Mouse (Mus musculus) heart, postnatal 36 days (tissue): Measurements from ENCODE around the gene Tmem266. TPM values are rescaled to one million over a fixed set of nuclear protein-coding genes. Genes with fewer than 3 reads are reported as not detected.

Source experiments
- DNase-seq, 2 experiments: peaks; one replicate each; pipeline ENCODE4 v3.0.0; 2021 to 2022
- intact Hi-C: fragments of 180-260 bp; cut with DNase I; formaldehyde crosslinking; loops from one replicate; pipeline ENCODE4 v1.15.1; 2025
- total RNA-seq, 2 experiments: library from RNA; stranded (reverse); gene quantifications; 2 replicates each; pipeline ENCODE4 v1.2.3; 2021

Gene Tmem266
- 1 to 10 TPM; 1.8 to 2.4 TPM for total RNA-seq

DNA sequence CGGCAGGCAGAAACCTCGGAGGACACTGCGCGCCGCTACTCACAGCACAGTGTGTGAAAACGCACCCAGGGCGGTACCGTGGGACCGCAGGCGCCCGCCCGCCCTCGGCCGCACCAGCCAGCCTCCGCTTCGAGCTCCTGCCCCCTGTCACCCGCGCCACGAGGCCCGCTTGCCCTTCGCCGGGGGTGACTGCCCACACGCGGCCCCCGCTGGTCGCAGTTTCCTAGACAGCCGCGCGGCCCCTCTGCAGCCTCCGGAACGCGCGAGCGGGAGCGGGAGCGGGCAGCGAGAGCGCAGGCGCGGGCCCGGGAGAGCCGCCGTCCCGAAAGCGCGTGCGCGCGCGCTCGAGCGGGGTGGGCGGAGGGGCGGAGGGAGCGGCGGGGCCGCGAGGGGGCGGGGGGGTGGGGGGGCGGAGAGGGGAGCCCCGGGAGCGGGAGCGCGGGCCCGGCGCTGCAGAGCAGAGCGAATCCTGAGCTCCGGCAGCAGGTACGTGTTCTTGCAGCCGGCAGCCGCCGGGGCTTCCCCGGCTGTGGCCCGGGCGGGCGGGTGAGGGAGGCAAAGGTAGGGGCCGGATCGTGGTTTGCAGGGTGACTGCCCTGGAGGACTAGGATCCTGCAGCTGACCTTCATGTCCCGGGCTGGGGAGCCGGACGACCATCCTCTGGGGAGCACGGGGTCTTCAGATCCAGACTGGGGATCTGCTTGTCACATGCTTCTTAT is at the start of gene Tmem266, which contains the start of gene Nrg4:
Gene Tmem266, plus strand, starts transcription at position 399 of the 719 bp plus-strand sequence.
Gene Nrg4, minus strand, starts transcription at position 330 of the 719 bp plus-strand sequence.
- peak; percentile 72 to 82 for DNase-seq
- intact Hi-C loops: loop anchor here (10.0 kb wide), 1 partner anchor 218 kb away; no protein-coding TSS in a partner anchor

DNA sequence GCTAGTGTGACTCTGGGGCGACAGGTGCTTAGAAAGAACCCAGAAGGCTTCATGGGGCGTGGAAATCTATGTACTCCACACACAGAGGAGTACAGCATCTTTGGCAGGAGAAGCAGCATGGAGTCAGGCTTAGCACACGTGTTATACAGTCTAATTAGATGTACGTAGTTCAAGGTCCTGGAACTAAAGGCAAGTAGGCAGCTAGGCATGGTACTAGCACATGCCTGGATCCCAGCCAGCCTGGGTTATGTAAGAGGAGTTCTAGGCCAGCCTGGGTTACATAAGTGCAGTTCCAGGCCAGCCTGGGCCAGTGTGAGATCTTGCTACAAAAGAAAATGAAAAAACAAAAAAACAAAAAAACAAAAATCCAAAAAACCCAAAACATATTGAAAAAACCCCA is 49.2 kb upstream of the Tmem266 start:
- DNase-seq: peak in 1 of 2 experiments; percentile 47
- intact Hi-C loops: no loop called here

DNA sequence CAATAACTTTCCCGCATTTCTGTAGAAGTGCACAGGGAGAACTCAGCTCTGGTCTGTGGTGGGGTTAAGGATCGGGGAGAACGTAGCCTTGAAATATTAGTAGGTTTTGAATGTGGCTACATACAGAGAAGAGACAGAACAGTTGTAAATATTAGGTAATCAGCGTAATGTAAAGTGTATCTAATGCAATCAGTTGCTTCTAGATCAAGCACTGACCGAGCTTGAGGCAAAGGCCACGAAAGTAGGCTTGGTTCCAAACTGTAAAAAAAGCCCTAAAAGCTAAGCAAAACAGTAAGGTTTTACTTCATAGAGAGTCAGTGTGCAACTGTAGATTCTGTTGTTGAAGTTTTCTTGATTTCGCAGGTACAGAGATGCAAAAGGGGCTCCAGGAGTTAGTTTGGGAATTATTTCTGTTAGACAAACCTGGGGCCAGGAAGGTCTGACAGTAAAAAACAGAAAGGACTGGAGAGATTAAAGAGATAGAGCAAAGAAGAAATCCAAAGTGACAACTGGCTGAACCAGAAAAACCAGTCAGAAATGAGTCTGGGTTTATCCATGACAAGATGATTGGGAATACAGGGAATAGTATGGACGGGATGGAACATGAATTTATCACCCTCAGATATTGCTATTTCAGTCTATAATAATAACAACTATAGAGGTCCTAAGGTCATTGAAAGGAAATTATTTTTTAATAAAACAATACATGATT is 47.4 kb upstream of the Tmem266 start:
- intact Hi-C loops: no loop called here
- no peak for DNase-seq

DNA sequence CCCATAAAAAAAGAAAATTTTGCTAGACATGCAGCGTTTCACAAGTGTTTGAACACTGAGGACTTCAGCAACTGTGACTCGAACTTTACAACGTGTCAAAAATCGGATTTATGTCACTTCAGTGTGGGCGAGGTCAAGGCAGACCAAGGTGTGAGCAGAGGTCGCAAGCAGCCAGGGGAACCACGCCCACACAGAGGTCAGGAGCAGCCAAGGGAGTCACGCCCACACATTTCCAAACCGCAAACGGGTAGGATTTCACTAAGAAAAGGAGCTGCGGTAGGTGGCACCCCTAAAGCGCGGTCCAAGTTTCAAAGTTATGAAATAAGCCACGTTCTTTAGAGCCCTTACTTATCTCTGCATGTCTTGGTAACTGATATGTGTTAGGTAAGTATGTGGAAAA is 43.2 kb upstream of the Tmem266 start:
- DNase-seq: peak; percentile 10 to 20
- intact Hi-C loops: no loop called here

DNA sequence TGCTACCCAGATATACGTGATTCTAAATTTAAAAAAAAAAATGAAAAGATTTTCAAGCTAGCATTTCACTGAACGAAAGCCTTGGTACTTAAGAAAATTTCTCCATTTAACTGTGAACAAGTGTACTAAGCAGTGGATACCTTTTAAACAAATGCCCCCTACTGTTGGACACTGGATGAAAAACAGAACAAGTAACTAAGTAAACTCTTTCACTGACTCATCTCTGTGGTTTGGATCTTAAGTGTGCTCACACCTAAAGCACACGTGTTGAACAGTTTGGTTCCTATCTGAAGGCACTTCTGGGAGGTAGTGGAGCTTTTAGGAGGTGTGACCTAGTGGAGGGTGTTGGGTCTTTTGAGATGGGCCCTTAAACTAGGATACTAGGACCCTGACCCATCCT is 41.5 kb upstream of the Tmem266 start:
- no peak for DNase-seq
- intact Hi-C loops: no loop called here

DNA sequence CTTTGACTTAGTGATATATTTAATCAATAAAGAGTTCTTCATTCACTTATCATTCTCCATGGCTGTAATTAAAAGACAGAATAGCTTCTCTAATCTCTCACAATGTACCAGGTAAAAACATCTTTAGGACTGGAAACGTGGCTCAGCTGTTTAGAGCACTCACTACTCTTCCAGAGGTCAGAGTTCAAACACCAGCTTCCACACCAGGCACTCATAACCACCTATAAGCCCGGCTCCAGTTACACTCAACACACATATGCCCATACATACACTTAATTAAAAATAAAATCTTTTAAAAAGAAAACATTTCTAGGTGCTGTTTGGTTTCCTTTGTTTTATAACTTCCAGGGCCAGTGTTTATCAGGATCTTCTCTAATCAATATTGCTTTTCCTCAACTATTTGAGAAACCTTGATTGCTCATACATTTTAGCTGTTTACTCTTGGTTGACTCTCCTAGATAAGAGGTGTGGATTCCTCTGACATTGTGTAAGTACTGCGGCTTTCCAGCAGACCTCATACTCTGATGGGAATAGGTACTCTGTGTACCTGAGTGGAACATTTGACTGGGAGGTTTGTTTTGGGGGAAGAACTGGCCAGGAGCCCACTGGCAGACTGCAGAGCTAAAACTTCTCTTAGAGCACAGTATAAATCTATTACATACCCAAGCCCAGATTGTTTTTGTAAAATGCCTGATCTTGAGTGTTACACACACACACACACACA is 37.1 kb upstream of the Tmem266 start:
- intact Hi-C loops: no loop called here

DNA sequence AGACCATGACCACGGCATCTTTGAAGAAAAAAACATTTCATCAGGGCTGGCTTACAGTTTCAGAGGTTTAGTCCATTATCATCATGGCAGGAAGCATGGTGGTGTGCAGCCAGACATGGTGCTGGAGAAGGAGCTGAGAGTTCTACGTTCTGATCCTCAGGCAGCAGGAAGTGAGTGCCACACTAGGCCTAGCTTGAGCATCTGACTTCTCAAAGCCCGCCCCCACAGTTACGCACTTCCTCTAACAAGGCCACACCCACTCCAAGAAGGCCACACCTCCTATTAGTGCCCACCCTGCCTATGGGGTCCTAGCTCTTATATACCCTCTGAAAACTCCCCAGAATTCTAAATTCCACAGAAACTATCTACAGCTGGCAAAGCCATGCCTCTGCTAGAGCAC is 34.7 kb upstream of the Tmem266 start:
- no peak for DNase-seq
- intact Hi-C loops: no loop called here

More for the DNA sequence above, 37.1 kb upstream of the Tmem266 start:
- DNase-seq: no peak

DNA sequence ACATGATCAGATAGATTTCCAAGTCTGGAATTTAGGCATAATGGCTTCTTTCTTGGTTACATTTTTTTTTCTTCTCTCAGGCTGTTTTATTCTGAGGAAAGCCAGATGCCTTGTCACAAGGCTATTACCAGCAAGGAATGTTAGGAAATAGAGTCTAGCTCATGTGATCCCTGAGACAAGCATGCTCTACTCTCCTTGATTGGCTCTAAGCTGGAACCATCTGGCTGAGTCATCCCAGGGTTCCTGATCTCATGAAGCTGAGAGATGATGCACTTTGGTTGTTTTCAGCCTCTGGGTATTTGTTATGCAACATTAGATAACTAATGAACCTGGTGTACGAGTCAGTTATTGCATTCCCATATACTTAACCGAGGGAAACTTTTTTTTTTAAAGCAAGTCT is 30.5 kb upstream of the Tmem266 start:
- no peak for DNase-seq
- intact Hi-C loops: no loop called here

DNA sequence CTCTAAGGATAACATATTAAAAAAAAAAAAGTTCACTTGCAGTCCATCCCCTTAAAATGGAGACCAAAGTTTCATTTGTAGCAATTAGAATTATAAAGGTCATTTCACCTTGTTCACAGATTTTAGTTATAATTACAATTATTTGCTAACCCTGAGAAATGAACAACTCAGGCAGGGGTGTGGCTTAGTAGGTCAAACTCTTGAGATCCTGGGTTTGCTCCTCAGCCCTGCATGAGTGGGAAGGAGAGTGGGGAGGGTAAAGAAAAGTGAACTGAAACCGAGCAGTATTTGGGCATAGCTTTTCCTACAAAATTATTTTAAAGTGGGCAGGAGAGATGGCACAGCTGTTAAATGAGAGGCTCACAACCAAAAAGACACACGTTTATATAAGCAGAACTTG is 19.6 kb upstream of the Tmem266 start:
- intact Hi-C loops: no loop called here

DNA sequence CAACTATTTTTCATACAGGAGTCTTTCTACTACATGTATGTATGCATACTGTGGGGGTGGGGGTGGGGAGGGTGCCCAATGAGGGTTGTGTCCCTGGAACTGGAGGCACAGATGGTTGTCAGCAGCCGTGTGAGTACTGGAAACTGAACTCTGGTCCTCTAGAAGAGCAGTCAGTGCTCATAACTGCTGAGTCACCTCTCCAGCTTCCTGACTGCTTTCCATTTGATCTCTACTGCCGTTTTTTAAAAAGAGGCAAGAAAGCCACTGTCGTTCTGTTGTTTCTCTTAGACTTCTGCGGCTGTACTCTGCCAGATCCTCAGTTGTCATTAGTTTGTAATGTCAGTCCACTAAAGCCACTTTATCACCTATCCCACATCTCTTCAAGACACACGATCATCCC is 19.2 kb upstream of the Tmem266 start:
- intact Hi-C loops: no loop called here

More for the DNA sequence above, 19.6 kb upstream of the Tmem266 start:
- DNase-seq: no peak

DNA sequence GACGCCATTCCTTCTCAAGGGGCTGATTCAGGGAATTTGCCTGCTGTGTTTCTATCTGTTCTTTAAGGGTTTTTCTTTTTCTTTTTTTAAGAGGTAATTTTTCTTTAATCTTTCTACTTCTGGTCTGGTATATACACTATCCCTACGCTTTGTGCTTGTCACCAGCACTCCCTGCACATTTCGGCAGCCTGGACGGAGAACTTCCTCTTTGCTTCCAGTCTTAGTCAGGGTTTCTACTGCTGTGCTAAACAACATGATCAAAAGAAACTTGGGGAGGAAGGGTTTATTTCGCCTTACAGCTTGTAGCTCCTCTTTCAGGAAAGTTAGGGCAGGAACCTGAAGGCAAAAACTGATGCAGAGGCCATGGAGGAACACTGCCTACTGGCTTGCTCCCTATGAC is 18.3 kb upstream of the Tmem266 start:
- no peak for DNase-seq

More for the DNA sequence above, 19.2 kb upstream of the Tmem266 start:
- no peak for DNase-seq

DNA sequence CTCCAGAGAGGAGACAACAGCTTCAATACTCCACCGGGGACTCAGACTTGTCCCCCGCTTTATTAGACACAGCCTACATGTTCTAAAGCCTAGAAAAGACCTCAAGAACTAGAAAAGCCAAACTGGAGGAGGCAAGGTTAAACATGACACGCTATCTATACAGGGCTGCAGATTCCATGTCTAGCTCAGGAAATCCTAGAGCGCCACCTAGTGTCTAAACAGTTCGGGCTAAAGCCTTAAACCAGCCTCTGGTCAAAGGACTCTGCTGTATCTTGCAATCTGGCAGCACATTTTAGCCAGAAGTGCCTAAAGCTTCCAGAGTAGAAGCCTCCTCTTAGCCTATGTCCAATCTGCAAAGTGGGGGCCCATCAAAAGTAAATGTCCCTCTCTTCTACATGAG is 15.2 kb upstream of the Tmem266 start:
- intact Hi-C loops: loop anchor here (1.0 to 5.0 kb wide), 3 partner anchors 89 to 287 kb away; no protein-coding TSS in a partner anchor
- DNase-seq: peak; percentile 72 to 74

More for the DNA sequence above, 18.3 kb upstream of the Tmem266 start:
- intact Hi-C loops: no loop called here

DNA sequence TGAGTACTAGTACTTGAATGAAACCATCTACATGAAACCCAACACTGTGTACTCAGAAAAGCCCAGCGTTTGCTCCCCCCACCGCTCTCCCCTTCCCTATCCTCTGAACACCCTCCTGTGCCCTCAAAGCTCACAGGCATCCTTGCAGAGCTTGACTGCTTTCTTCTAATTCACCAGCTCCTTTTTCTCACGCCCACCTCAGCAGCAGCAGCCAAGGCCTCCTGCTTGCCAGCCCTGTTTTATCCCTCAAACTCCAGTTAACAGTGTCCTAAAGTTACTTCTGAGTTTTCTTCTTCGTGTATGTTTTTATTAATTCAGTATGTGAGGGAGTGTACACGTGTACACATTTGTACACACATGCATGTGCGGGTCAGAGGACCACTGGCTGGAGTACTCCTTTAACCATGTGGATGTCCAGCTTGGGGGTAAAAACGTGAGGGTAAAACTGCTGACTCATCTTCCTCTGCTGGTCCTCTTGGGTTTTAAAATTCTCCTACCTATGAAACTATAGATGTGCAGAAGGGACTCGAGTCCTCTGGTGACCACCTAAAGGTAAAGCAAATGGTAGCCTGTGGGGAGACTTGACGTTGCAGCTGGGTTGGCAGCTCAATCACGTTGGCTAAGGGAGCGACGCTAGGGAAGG is 13.0 kb upstream of the Tmem266 start:
- intact Hi-C loops: loop anchor here (5.0 kb wide), 2 partner anchors 91 to 176 kb away; no protein-coding TSS in a partner anchor
- no peak for DNase-seq

DNA sequence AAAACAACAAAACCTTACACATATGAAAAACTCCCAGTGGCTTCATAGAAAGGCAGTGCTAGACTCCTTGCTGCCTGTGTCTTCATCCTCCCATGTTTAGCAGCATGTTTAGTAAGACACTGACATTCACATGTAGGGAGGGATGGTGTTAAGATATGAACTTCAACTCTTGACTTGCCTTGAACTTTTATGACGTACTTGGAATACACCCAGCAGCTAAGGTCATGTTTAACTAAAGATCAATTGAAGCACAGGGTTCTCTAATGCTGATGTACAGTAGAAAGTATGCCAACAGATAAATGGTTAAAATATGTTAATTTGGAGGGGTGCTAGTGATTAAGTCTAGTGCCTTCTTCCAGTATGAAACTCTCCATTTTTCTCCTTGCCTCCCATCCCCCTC is 4.1 kb upstream of the Tmem266 start:
- no peak for DNase-seq
- intact Hi-C loops: loop anchor here (10.0 kb wide), 1 partner anchor 222 kb away; no protein-coding TSS in a partner anchor

DNA sequence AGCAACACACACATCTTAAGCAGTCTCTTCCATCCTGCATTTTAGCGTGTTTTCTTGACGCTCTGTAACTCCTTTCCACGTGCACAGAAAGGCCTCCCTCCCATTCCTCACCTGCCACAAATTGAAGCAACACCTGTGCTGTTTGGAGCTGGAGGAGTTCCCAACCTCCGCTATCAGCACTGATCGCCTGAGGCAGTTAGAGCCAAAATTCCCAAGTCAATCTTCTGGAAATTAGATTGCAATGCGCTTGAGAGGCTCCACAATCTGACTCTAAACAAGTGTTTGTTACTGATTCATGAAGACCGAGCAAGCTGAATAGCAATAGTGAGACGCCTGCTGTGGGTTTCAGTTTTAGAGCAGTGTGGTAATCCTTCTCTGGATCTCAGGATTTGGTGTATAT is 2.6 kb upstream of the Tmem266 start:
- intact Hi-C loops: loop anchor here (10.0 kb wide), 1 partner anchor 221 kb away; no protein-coding TSS in a partner anchor

DNA sequence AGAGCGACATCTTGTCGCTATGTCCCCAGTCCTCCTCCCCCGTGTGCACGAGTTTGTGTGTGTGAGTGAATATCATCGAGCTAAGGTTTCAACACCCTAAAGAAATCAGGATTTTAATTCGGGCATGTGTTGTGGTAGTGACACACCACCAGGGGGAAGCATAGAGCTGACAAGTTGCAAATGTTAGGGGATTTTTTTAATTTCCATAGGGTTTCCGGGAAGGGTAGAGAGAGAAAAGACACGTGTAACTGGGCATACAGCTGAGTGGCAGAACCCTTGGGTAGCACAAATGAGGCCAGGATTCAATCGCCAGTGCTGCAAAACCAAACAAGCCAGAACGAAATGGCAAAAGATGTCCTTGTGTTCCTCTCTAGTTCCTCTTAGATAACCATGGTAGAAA is 2.2 kb upstream of the Tmem266 start:
- DNase-seq: no peak
- intact Hi-C loops: loop anchor here (10.0 kb wide), 1 partner anchor 220 kb away; no protein-coding TSS in a partner anchor

More for the DNA sequence above, 2.6 kb upstream of the Tmem266 start:
- DNase-seq: no peak

DNA sequence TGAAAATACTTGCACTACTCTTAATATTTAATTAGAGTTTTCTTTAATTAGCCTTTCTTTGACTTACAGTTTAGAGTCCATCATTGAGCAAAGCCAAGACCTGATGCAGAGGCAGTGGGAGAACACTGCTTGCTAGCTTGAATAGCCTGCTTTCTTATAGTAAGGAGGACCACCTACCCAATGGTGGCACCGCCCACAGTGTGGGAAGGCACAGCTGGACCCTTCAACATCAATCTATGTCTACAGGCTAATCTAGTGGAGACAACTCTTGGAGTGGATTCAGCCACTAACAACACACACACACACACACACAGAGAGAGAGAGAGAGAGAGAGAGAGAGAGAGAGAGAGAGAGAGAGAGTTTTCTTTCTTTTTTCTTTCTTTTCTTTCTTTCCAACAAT is 1.7 kb upstream of the Tmem266 start:
- intact Hi-C loops: loop anchor here (10.0 kb wide), 1 partner anchor 220 kb away; no protein-coding TSS in a partner anchor
- no peak for DNase-seq

DNA sequence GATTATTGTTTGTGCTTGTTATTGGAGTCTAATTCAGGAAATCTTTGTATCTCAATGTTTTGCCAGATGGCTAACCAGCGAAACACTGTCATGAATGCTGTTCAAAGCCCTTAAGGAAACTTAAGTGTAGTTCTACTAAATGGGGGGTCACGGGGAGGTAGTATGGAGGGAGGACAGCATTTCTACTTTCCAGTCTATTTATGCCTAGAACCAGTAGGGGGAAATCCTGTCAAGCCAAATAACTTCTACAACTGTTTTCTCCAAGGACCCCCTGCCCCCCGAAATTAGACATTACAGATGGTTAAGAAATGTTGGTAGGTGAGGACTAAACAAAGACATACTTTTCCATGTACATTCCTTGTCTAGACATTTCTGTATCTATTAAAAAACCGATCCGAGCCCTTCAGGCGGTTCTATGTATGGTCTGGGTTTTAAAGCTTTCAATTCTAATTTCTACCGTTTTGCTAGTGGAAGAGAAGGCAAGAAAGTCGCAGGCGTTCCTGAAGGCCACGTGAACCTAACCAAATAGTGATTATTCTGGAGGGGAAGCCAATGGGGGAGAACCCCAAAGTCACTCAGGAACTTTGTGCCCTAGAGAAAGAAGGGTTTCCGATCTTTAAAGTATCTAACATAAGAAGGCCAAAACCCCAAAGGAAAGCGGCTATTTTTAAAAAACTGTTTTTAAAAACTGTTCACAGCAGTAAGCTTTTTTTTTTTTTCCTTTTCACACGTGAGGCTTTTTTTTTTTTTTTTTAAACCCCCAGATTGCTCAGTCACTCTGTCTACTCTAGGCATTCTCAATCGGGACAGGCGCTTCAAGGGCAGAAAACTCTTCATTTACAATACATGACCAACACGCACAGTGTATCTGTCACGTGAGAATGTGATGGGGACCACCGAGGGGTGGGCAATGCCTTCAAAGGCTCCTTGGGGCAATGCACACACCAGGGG is 874 bp upstream of the Tmem266 start:
- intact Hi-C loops: loop anchor here (10.0 kb wide), 1 partner anchor 219 kb away; no protein-coding TSS in a partner anchor
- no peak for DNase-seq

DNA sequence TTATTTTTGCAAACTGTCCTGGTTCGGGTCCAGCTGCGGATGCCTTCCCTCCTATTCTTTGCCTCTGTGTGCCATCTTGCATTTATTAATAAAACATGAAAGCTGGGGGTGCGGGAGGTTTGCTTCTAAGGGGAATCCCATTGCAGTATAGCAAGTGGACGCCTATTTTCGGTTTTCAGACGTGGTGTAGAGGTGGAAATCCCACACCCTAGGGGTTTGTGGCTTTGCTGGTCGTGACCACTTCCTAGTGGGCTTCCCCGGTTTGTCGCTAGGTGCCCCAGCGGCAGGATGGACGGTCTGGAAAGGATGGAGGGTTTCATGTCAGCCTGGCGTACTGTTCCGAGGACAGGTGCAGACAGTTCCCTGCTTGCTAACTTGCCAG is 512 bp downstream of the Tmem266 start:
- intact Hi-C loops: loop anchor here (10.0 kb wide), 1 partner anchor 218 kb away; no protein-coding TSS in a partner anchor
- DNase-seq: no peak
